Mouse (Mus musculus) adrenal gland, postnatal 25 days (tissue): ENCODE results near the gene Oser1. TPM values are rescaled to one million over a fixed set of nuclear protein-coding genes. Genes with fewer than 3 reads are reported as not detected.

ENCODE experiments used
- DNase-seq: peaks from one replicate; pipeline ENCODE4 v3.0.0; 2021; ENCODE audit warnings: mixed read lengths
- total RNA-seq: library from RNA; stranded (reverse); gene quantifications from 2 replicates; pipeline ENCODE4 v1.2.3, GENCODE M21; 2021

The Oser1 gene
- total RNA-seq, 1 experiment from 2014 or later = 34.2 TPM

- no peak for DNase-seq
Measured at GRCm38 (mm10) chr2:163356113-163356840, 68.2 kb downstream of the Oser1 start.

Other genes starting within 250 kb of the Oser1 start
- gene Tox2, start 221.6 kb downstream of the Oser1 start, total RNA-seq = 2.7 and 3.0 TPM in 2 replicates
- gene Jph2, start 26.7 kb downstream of the Oser1 start, total RNA-seq = 2.7 and 2.8 TPM in 2 replicates
- 2.8 and 3.7 TPM in 2 replicates for gene Gdap1l1, start 13.8 kb upstream of the Oser1 start, total RNA-seq
- 61.2 and 74.5 TPM in 2 replicates for gene Fitm2, start 47.9 kb upstream of the Oser1 start, total RNA-seq
- not detected in 2 replicates for gene R3hdml, start 67.6 kb upstream of the Oser1 start, total RNA-seq
- gene Hnf4a, start 82.1 kb upstream of the Oser1 start, total RNA-seq = 2.4 TPM in 1 of 2 replicates, not detected in the other
- gene Ttpal, start 177.6 kb upstream of the Oser1 start, total RNA-seq = 29.4 and 30.0 TPM in 2 replicates
- 482 and 571 TPM in 2 replicates for gene Serinc3, start 220.4 kb upstream of the Oser1 start, total RNA-seq
- 42.5 and 47.7 TPM in 2 replicates for gene Pkig, start 233.7 kb upstream of the Oser1 start, total RNA-seq